Mouse (Mus musculus) gastrocnemius, adult 2 months (tissue): ENCODE results near the gene Sdhb. TPM values are rescaled to one million over a fixed set of nuclear protein-coding genes. Genes with fewer than 3 reads are reported as not detected.

ENCODE experiments used
- DNase-seq: peaks from one replicate; pipeline ENCODE4 v3.0.0; 2022
- H3K27ac ChIP-seq: fragments of 200-600 bp; 2 replicates; pipeline ENCODE4 v1.8.1; 2022; ENCODE audit warnings: mild to moderate bottlenecking
- H3K4me3 ChIP-seq: fragments of 200-600 bp; 2 replicates; pipeline ENCODE4 v1.8.1; 2022; ENCODE audit warnings: mild to moderate bottlenecking, moderate library complexity
- CTCF ChIP-seq: fragments of 200-600 bp; IDR thresholded peaks from 2 replicates; pipeline ENCODE4 v1.8.1; 2022; ENCODE audit warnings: antibody characterized with exemption, mild to moderate bottlenecking, moderate library complexity
- intact Hi-C: fragments of 180-260 bp; cut with DNase I; formaldehyde crosslinking; loops from one replicate; pipeline ENCODE4 v1.15.1; 2025
- total RNA-seq, 2 experiments: library from RNA; stranded (reverse); gene quantifications; 2 replicates each; pipeline ENCODE4 v1.2.3; 2021

Gene Sdhb
- total RNA-seq, 2 experiments from 2014 or later, result 483 to 898 TPM

- DNase-seq, result peak; percentile 67
- Histone ChIP-seq H3K4me3 (peak overlapping the region; percentile 74), H3K27ac (peak overlapping the region; percentile 79)
- intact Hi-C loops, result no loop called here
- TF ChIP-seq CTCF, result no peak
Observed at GRCm38 (mm10) chr4:141011556-141012328, 50.7 kb downstream of the Sdhb start.

- no peak for TF ChIP-seq CTCF
- Histone ChIP-seq H3K4me3 (no peak overlapping the region), H3K27ac (no peak overlapping the region)
- DNase-seq, result no peak
- intact Hi-C loops, result no loop called here
Observed at GRCm38 (mm10) chr4:141012558-141012957, 51.6 kb downstream of the Sdhb start.

- TF ChIP-seq CTCF, result no peak
- no peak for DNase-seq
- intact Hi-C loops, result no loop called here
- no peak overlapping the region for H3K4me3 ChIP-seq
- no peak overlapping the region for H3K27ac ChIP-seq
Observed at GRCm38 (mm10) chr4:141014114-141014513, 53.1 kb downstream of the Sdhb start.

- intact Hi-C loops, result no loop called here
- H3K27ac ChIP-seq, result no peak overlapping the region
- no peak for TF ChIP-seq CTCF
- H3K4me3 ChIP-seq, result no peak overlapping the region
- no peak for DNase-seq
Observed at GRCm38 (mm10) chr4:141014856-141015255, 53.9 kb downstream of the Sdhb start.

- TF ChIP-seq CTCF, result no peak
- Histone ChIP-seq H3K4me3 (no peak overlapping the region), H3K27ac (peak overlapping the region; percentile 78)
- intact Hi-C loops, result no loop called here
- no peak for DNase-seq
Observed at GRCm38 (mm10) chr4:141015356-141015755, 54.4 kb downstream of the Sdhb start.

GRCm38 (mm10) chr4:141016311-141016710 lies 55.3 kb downstream of the Sdhb start:
- no peak for TF ChIP-seq CTCF
- DNase-seq, result peak; percentile 77
- Histone ChIP-seq H3K27ac (peak overlapping the region; percentile 78), H3K4me3 (no peak overlapping the region)
- intact Hi-C loops, result no loop called here

- H3K27ac ChIP-seq, result no peak overlapping the region
- intact Hi-C loops, result no loop called here
- DNase-seq, result no peak
- no peak for TF ChIP-seq CTCF
- H3K4me3 ChIP-seq, result no peak overlapping the region
Observed at GRCm38 (mm10) chr4:141017657-141018436, 56.8 kb downstream of the Sdhb start.

- H3K4me3 ChIP-seq, result no peak overlapping the region
- TF ChIP-seq CTCF, result no peak
- no peak for DNase-seq
- intact Hi-C loops, result no loop called here
- no peak overlapping the region for H3K27ac ChIP-seq
Observed at GRCm38 (mm10) chr4:141020220-141020619, 59.2 kb downstream of the Sdhb start.

GRCm38 (mm10) chr4:141020811-141021613 lies 60.0 kb downstream of the Sdhb start:
- Histone ChIP-seq H3K27ac (peak overlapping the region; percentile 54; the same call in 1 of the 2 replicates), H3K4me3 (no peak overlapping the region)
- intact Hi-C loops, result no loop called here
- no peak for TF ChIP-seq CTCF
- peak; percentile 61 for DNase-seq

GRCm38 (mm10) chr4:141021614-141021929 lies 60.6 kb downstream of the Sdhb start:
- no peak overlapping the region for H3K4me3 ChIP-seq
- intact Hi-C loops, result no loop called here
- peak overlapping the region; percentile 54; the same call in 1 of the 2 replicates for H3K27ac ChIP-seq
- no peak for DNase-seq
- no peak for TF ChIP-seq CTCF

- Histone ChIP-seq H3K27ac (no peak overlapping the region), H3K4me3 (no peak overlapping the region)
- intact Hi-C loops, result no loop called here
- DNase-seq, result no peak
- TF ChIP-seq CTCF, result no peak
Observed at GRCm38 (mm10) chr4:141024052-141024451, 63.0 kb downstream of the Sdhb start.

- TF ChIP-seq CTCF, result no peak
- Histone ChIP-seq H3K27ac (no peak overlapping the region), H3K4me3 (no peak overlapping the region)
- DNase-seq, result no peak
- intact Hi-C loops, result no loop called here
Observed at GRCm38 (mm10) chr4:141024992-141025391, 64.0 kb downstream of the Sdhb start.

Other genes with a start within 250 kb of the Sdhb start
- not detected for gene Padi6, start 218.6 kb upstream of the Sdhb start, total RNA-seq
- gene Padi4, start 187.0 kb upstream of the Sdhb start, total RNA-seq, result not detected
- 1 to 10 TPM; 1.1 to 6.9 TPM for gene Padi3, start 150.6 kb upstream of the Sdhb start, total RNA-seq
- under 1 TPM in 1 of 2 experiments, not detected in 1; 0.22 TPM for gene Padi1, start 115.4 kb upstream of the Sdhb start, total RNA-seq
- gene Padi2, start 54.9 kb upstream of the Sdhb start, total RNA-seq, result 100 to 1,000 TPM in 1 of 2 experiments, 10 to 100 TPM in 1; 77.0 to 273 TPM
- gene Atp13a2, start 25.7 kb downstream of the Sdhb start, total RNA-seq, result 10 to 100 TPM; 20.0 to 23.7 TPM
- gene Mfap2, start 49.2 kb downstream of the Sdhb start, total RNA-seq, result 1 to 10 TPM; 1.5 to 4.7 TPM
- gene Crocc, start 99.3 kb downstream of the Sdhb start, total RNA-seq, result 1 to 10 TPM; 1.7 to 2.0 TPM
- gene Necap2, start 117.2 kb downstream of the Sdhb start, total RNA-seq, result 10 to 100 TPM; 13.1 to 16.5 TPM
- gene Spata21, start 127.1 kb downstream of the Sdhb start, total RNA-seq, result not detected
- gene Szrd1, start 178.6 kb downstream of the Sdhb start, total RNA-seq, result 100 to 1,000 TPM; 146 to 163 TPM
- gene Fbxo42, start 186.7 kb downstream of the Sdhb start, total RNA-seq, result 10 to 100 TPM; 10.8 to 10.9 TPM